Mouse (Mus musculus): ENCODE measurements around the gene Pdcd4.

The Pdcd4 gene

GRCm38 (mm10) chr19:53872994-53873713 is 18.9 kb upstream of the Pdcd4 start:
- DNase-seq, result no peak

- DNase-seq, result no peak
These were observed 16.8 kb upstream of the Pdcd4 start for GRCm38 (mm10) chr19:53875246-53875645.

- DNase-seq, result no peak
These were observed 14.3 kb upstream of the Pdcd4 start for GRCm38 (mm10) chr19:53877779-53878178.

DNA sequence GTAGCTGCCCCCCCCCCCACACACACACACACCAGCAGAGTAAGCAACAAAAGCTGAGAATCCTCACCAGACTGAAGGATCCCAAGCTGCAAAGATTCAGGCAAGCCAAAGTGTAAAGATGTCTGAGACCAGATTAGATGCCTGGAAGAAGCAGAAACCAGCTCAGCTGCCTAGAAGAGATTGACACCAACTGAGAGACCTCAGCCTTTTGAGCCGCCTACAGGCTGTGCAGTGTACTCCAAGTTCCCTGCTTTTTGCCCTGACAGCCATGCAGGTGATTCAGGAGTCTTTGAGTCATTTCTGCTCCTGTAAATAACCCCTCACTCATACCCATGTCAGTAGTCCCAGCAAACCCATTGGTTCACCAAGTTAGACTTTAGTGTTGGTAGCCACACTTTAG is 11.6 kb upstream of the Pdcd4 start:
- DNase-seq, result no peak

- DNase-seq, result no peak
These were observed 10.2 kb upstream of the Pdcd4 start for GRCm38 (mm10) chr19:53881786-53882185.

DNA sequence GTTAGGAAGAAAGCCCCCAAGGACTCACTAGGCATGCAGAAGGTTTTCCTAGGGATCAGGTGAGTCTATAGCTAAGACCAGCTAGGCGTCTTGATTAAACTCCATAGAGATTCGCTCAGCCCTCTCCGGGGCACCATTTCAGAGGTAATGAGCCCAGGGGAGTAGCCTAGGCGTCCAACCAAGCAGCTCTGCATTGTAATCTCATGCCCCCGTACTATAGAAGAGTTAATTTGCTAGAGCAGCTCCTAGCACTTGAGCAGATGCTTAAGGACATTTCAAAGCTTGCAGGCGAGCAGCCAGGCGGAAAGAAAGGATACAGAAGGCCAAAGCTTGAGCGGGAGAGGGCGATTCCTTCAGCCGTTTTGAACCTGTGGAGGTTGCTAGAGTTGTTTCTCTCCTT is 6.6 kb upstream of the Pdcd4 start:
- DNase-seq, result no peak

DNA sequence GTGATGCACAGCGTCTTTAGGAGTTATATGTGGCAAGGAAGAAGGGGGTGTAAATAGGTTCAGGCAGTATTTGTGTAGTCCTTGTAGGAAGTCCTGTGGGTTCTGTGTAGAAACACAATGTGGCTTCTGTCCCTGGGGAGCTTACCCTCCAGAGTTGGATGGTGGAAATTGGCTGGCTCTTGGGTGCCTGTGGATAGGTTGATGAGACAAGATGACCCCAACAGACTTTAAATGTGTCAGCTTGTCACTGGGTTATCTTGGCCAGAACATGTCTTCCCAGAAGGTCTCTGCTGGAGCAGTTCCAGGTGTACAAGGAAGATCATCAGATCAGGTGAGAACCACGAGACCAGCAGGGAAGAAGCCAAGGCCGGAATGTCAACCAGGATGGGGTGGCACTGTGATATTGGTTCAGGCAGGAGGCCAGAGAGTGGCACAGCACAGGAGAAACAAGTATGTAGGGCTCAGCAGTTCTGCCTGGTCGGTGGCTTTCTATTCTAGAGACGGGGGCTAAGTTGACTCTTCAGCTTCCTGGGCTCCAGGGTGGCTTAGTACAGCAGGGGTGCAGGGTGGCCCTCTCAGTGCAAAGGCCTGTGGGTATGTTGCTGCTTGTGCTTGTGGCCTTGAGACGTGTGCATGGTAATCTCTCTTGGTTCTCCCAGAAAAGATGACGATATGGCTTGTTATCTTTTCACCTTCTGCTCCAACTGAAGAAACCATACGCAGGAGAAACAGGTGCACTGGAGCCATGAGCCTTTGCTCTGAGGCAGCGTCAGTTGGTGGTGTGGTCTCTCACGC is 5.3 kb upstream of the Pdcd4 start:
- no peak for DNase-seq

DNA sequence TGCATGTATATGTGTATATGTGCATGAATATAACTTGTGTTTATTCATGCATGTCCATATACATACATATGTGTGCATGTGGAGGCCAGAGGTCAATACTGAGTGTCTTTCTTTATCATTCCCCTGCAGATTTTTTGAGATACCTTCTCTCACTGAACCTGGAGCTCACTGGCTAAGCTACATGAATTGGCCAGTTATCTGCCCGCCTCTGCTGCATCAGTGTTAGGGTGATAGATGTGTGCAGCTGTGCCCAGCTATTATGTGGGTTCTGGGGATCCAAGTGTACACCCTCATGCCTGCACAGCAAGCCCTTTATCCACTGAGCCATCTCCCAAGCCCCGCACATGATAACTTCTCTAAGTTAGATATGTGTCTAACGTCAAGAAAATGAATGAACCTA is 4.2 kb upstream of the Pdcd4 start:
- no peak for DNase-seq

DNA sequence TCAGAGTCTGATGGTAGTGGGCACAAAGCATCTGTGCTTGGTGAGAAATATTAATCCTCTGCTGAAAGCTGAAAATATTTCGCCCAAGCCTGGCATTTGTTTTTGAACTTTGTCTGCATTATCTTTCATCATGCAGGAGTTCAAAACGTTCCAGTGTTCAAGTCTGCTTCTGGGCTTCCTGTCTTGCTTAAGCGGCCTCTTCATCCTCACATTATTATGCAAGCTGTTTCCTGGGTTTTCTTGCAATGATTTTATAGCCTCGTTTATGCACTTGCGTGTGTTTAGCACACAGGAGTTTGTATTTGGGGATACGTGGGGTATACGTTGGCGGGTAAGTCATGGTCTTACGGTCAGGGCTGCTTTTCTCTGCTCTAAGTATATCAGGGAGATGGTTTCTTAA is 3.7 kb upstream of the Pdcd4 start:
- no peak for DNase-seq

DNA sequence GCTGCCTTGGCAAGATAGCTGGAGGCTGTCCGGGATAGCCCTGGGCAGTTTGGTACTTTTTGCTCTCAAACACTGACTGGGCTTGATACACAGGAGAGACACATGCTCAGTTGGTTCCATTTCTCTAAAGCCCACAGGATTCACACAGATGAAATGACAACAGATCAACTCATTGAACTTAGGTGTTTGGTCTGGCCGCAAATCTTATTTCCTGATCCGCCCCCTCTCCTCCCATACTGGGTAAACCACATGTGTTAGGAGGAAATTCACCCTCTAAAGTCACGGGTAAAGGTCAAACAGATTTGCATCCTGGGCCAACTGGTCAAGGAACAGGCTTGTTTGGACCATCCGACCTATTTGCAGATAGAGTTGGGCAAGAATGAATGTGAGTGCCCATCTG is 2.5 kb upstream of the Pdcd4 start:
- DNase-seq, result no peak

DNA sequence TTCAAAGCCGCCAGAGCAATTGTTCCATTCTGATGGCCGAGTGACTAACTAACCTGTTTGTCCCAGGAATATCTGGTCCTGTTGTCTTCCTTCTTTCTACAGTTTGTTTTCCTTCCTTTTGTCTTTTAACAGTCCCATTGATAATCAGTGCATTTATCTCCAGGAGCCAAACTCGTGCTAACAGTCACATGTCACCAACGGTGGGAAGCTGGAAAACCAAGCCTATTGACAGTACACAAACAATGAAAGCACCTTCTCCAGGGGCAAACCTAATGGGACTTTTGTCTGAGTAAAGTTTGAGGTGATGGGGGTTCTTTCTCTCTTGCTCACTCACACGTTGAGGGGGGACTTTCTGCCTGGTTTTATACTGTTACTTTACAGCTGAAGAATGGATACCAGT is 1.8 kb upstream of the Pdcd4 start:
- no peak for DNase-seq

- peak; percentile 20 for DNase-seq
These were observed 1.2 kb upstream of the Pdcd4 start for GRCm38 (mm10) chr19:53890781-53891251.

- DNase-seq, result no peak
These were observed 462 bp upstream of the Pdcd4 start for GRCm38 (mm10) chr19:53891569-53891968.

GRCm38 (mm10) chr19:53892838-53893359 is 868 bp downstream of the Pdcd4 start:
- no peak for DNase-seq

DNA sequence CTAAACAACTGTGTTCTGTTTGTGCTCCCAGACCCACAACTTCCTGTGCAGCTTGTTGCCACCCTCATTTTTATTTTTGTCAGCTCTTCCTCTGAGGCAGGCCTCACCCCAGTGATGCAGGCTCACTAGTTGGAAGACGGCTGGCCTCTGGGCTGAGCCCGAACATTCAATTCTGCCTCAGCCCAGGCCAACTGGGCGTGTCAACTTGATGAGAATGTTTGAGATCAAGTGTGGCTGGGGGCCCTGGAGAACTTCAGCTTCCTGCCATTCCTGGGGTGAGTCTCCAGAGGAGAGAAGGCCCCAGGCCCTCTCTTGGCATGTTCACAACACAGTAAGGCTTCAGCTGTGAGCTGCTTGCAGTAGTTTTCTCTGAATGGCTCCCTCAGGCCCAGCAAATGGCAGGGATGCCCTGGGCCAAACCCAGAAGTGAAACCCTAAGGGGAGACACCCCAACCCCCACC is 1.7 kb downstream of the Pdcd4 start:
- DNase-seq, result peak; percentile 46

- DNase-seq, result peak; percentile 41
These were observed 2.6 kb downstream of the Pdcd4 start for GRCm38 (mm10) chr19:53894538-53895121.

GRCm38 (mm10) chr19:53898046-53898445 is 6.0 kb downstream of the Pdcd4 start:
- DNase-seq, result no peak

DNA sequence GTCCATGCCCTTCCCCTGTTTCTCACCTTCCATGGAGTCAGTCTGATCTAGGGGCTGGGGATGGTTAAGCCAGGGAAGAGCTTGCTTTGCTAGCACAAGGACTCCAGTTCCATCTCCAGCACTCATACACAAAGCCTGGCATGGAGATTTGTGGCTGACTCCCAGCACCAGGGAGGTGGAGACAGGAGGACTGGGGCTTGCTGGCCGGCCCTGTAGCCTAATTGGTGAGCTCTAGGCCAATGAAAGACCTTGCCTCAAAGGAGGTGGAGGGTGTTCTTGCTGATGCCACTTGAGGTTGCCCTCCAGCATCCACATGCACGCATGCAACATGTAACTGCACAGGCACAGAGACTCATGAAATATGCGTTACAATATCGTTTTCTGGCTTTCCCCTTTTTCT is 6.5 kb downstream of the Pdcd4 start:
- no peak for DNase-seq

DNA sequence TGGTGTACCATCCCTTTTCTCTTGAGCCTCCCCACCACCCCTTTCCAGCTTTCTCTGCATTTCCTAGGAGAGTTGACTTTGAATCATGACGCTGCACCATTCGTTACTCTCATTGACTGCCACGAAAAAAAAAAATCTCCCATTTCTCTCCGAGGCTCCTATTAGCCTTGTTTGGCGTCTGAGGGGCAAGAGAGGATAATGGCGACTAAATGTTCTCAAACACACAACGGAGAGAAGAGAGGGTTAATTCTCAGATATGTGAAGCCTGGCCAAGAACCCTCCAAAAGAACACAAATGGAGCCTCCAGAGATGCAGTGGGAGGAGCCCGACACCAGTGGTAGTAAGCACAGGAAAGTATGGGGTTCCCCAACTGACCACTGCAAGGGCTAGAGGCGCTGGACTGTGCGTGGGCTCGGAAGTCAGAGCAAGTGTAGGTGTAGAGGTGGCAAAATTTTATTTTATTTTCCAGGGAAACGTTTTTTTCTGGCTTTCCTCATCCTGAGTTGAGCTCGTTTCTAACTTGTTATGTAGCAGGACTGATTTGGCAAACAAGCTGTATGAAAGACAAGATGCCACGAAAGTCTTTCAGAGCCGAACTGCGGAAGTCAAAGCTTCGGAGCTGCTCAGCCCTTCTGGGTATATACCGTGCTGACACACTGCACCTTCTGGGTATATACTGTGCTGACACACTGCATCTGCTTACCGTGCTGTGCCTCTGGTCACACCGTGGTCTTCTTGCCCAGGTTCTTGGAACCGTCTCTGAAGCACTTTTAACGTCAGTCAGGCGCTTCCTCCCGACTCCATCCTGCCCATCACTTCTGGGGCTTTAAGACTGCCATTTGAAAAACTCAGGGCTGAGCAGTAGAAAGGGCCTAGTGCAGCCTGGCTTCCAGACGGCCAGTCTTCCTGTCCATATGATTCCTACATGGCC is 7.2 kb downstream of the Pdcd4 start:
- DNase-seq, result no peak

DNA sequence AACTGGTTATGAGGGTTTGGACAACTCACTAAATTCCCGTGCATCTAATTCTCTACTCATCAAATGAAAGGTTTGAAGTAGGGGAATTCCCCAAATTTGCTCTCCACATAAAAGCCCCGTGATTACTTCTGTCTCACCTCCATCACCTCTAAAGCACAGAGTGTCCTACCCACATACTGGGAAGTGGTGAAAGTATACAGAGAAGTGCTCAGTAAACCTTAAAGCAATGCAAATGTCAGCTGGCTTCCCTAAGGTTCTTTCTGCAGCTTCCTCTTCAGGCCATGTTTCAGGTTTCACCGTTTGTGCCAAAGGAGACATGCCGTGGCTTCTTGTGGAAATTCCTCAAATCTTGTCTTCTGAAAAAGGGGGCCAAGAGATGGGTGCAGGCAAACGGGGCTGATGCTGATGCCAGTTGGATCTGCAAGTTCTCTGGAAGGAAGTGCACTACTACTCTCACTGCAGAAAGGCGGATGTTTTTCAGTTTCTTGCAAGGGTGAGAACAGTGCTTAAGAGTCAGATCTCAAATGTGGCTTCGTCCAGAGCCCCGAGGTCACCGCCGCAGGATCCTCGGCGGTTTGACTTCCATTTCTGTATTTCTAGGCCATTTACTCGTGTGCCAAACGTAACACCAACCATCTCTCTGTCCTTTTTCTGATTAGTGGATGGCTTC is 8.0 kb downstream of the Pdcd4 start:
- DNase-seq, result no peak

GRCm38 (mm10) chr19:53901931-53902738 is 10.1 kb downstream of the Pdcd4 start:
- DNase-seq, result no peak

Measured in lung, postnatal 14 days (tissue).